Mouse (Mus musculus) megakaryocyte, embryonic 14.5 days (primary cell): Measurements from ENCODE around the gene Serpinb9c. TPM values are rescaled to one million over a fixed set of nuclear protein-coding genes. Genes with fewer than 3 reads are reported as not detected.
"Not testable (repeated sequence)": the region's sequence is repeated elsewhere in the genome, so short reads cannot be mapped to it uniquely, and the experiment has no call there.

Experiments used
- H3K27me3 ChIP-seq: replicated peaks from 2 replicates; pipeline ENCODE3; 2012; ENCODE audit warnings: inconsistent platforms
- H3K36me3 ChIP-seq: replicated peaks from 2 replicates; pipeline ENCODE3; 2012; ENCODE audit warnings: low read length, inconsistent platforms, mixed read lengths
- H3K4me1 ChIP-seq: 2 replicates; pipeline ENCODE4 v1.6.1; 2012; ENCODE audit warnings: inconsistent platforms
- H3K4me3 ChIP-seq: replicated peaks from 2 replicates; pipeline ENCODE3; 2012; ENCODE audit warnings: moderate library complexity, mild to moderate bottlenecking, inconsistent platforms
- H3K9me3 ChIP-seq: 2 replicates; pipeline ENCODE4 v1.6.1; 2012; ENCODE audit warnings: inconsistent platforms
- FLI1 ChIP-seq: IDR thresholded peaks from 2 replicates; pipeline ENCODE4 v1.6.1; 2012; ENCODE audit warnings: low read length, inconsistent platforms, mixed read lengths
- GATA1 ChIP-seq: IDR thresholded peaks from 3 replicates; pipeline ENCODE4 v1.6.1; 2012; ENCODE audit warnings: mixed read lengths, low read length, inconsistent platforms, borderline replicate concordance
- polyA plus RNA-seq: library from polyadenylated mRNA; stranded (reverse); fragments of >175 nt; gene quantifications from 2 replicates; pipeline ENCODE4 v1.2.3, GENCODE M21; 2012; ENCODE audit warnings: low replicate concordance; ENCODE audit not compliant: insufficient read depth

Serpinb9c gene
- polyA plus RNA-seq = not detected in 2 replicates

- no peaks in the 10 kb centered on the region for H3K36me3 ChIP-seq
- H3K4me3 ChIP-seq = no peak within 1 kb of the TSS
- peaks cover 3% of the 10 kb centered on the region for H3K27me3 ChIP-seq
- no peaks in the 10 kb centered on the region for H3K9me3 ChIP-seq
- H3K4me1 ChIP-seq = no peaks in the 10 kb centered on the region
- no peak for TF ChIP-seq FLI1
- TF ChIP-seq GATA1 = no peak
Observed at GRCm38 (mm10) chr13:33159642-33160041, at the start of gene Serpinb9c. Gene Serpinb9c (minus strand): TSS chr13:33159742.

GRCm38 (mm10) chr13:33199740-33200139, 40.2 kb upstream of the Serpinb9c start:
- H3K27me3 ChIP-seq = no peaks in the 10 kb centered on the region
- H3K36me3 ChIP-seq = no peaks in the 10 kb centered on the region
- H3K9me3 ChIP-seq = no peaks in the 10 kb centered on the region
- TF ChIP-seq GATA1 (no peak), FLI1 (no peak)
- no peak overlapping the region for H3K4me3 ChIP-seq
- H3K4me1 ChIP-seq = no peaks in the 10 kb centered on the region

DNA sequence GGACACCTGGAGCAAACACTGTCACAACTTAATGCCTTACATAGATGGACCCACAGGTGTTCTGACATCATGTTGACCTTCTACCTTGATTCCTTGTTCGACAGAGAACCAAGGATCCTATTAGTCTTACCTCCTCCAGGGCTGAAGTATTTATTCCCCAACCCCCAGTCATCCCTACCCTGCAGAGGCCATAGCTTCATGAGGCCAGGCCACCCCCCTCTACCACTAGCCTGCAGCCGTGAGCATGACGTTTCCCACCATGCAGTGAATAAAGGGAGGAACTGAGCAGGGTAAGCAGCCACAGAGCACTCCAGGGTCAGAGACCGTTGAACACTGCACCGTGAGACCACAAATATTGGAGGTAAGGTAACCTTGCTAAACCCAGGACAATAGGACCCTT, 33.1 kb upstream of the Serpinb9c start, which contains the start of gene Serpinb9d:
TSS of gene Serpinb9d (plus strand) at position 301 of the 400 bp plus-strand sequence.
- no peak within 1 kb of the TSS for H3K4me3 ChIP-seq

GRCm38 (mm10) chr13:33190486-33190885, 30.9 kb upstream of the Serpinb9c start:
- H3K36me3 ChIP-seq, H3K9me3 ChIP-seq, H3K4me3 ChIP-seq, H3K27me3 ChIP-seq, H3K4me1 ChIP-seq: not testable (repeated sequence)

More for the DNA sequence above, 33.1 kb upstream of the Serpinb9c start, which contains the start of gene Serpinb9d:
- TF ChIP-seq FLI1 = no peak
- no peak for TF ChIP-seq GATA1
- Histone ChIP-seq H3K4me1 (no peaks in the 10 kb centered on the region), H3K27me3 (peaks cover 1% of the 10 kb centered on the region), H3K9me3 (no peaks in the 10 kb centered on the region; the same call in 1 of the 2 replicates), H3K36me3 (no peaks in the 10 kb centered on the region)

- no peaks in the 10 kb centered on the region for H3K9me3 ChIP-seq
- no peak overlapping the region for H3K4me3 ChIP-seq
- no peak for TF ChIP-seq GATA1
- no peak for TF ChIP-seq FLI1
- peaks cover 2% of the 10 kb centered on the region for H3K27me3 ChIP-seq
- H3K4me1 ChIP-seq = no peaks in the 10 kb centered on the region
- no peaks in the 10 kb centered on the region for H3K36me3 ChIP-seq
Observed at GRCm38 (mm10) chr13:33141435-33141834, 18.1 kb downstream of the Serpinb9c start.

DNA sequence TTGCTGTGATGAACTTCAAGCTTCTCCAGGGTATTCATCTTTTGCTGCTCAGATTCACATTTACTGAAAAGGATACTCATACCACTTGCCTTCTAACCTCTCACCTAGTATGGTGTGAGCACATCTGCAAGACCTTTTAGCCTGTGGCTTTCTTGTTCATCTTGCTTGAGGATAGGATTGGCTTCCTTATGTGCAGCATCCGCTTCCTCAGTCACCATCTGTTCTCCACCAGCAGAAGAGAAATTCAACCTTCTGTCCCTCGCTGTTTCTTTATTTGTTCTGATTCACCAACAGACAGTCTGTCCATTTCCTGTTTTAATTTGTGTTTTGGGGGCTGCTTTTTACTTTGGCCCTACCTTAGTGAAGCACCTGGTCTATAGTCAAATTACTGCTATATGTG, 21.8 kb downstream of the Serpinb9c start:
- H3K4me3 ChIP-seq = no peak overlapping the region
- peaks cover 4% of the 10 kb centered on the region for H3K27me3 ChIP-seq
- H3K9me3 ChIP-seq = no peaks in the 10 kb centered on the region
- no peaks in the 10 kb centered on the region for H3K4me1 ChIP-seq
- H3K36me3 ChIP-seq = no peaks in the 10 kb centered on the region
- TF ChIP-seq FLI1 (no peak), GATA1 (no peak)

DNA sequence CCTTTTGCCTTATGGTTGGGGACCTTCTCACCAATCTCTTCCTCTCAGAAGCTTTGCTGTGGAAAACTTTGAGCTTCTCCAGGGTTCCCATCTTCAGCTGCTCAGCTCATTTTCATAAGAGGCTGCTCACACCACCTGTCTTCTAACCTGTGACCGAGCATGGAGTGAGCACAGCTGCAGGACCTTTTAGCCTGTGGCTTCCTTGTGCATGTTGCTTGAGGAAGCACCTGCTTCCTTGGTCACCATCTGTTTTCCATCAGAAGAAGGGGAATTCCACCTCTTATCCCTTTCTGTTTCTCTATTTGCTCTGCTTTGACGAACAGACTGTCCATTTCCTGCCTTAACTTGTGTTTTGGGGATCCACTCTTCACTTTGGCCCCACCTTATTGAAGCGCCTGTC, 46.5 kb downstream of the Serpinb9c start:
- H3K4me3 ChIP-seq = no peak overlapping the region
- H3K36me3 ChIP-seq = no peaks in the 10 kb centered on the region
- no peaks in the 10 kb centered on the region for H3K27me3 ChIP-seq
- peaks cover 9% of the 10 kb centered on the region; the same call in 1 of the 2 replicates for H3K9me3 ChIP-seq
- H3K4me1 ChIP-seq = peaks cover 3% of the 10 kb centered on the region; the same call in 1 of the 2 replicates
- TF ChIP-seq FLI1 (no peak), GATA1 (no peak)

DNA sequence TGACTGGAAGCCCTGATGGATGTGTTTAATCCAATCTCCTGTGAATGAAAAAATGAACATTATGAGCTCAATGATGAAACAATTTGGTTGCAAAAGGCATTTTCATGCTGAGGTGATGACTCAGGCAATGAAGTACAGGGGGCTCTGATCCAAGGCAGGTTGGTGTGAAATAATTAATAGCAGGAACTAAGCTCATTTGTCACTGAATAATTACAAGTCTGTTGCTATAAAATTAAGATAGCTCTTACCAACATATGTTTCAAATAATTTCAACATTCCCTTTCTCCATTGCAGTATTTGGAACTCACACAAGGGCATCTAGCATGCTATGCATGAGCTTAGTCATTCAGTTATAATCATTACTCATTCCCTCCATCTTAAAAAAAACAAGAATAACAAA, 53.9 kb downstream of the Serpinb9c start:
- Histone ChIP-seq H3K36me3 (no peaks in the 10 kb centered on the region), H3K27me3 (no peaks in the 10 kb centered on the region), H3K4me3 (no peak overlapping the region), H3K9me3 (peaks cover 9% of the 10 kb centered on the region; the same call in 1 of the 2 replicates), H3K4me1 (peaks cover 4% of the 10 kb centered on the region; the same call in 1 of the 2 replicates)
- TF ChIP-seq FLI1 (no peak), GATA1 (no peak)

Other genes with a start within 250 kb of the Serpinb9c start
- 0.19 TPM in 1 of 2 replicates, not detected in the other for gene Serpinb6b, start 194.5 kb downstream of the Serpinb9c start, polyA plus RNA-seq
- 0.55 TPM in 1 of 2 replicates, not detected in the other for gene Serpinb9, start 156.5 kb downstream of the Serpinb9c start, polyA plus RNA-seq
- 0.12 TPM in 1 of 2 replicates, not detected in the other for gene Serpinb9b, start 132.3 kb downstream of the Serpinb9c start, polyA plus RNA-seq
- not detected in 2 replicates for gene Serpinb1b, start 81.2 kb downstream of the Serpinb9c start, polyA plus RNA-seq
- not detected in 2 replicates for gene Serpinb9d, start 33.2 kb upstream of the Serpinb9c start, polyA plus RNA-seq
- gene Serpinb9e, start 89.9 kb upstream of the Serpinb9c start, polyA plus RNA-seq = not detected in 2 replicates
- gene Serpinb9f, start 164.3 kb upstream of the Serpinb9c start, polyA plus RNA-seq = not detected in 2 replicates
- not detected in 2 replicates for gene Gm11397, start 236.0 kb upstream of the Serpinb9c start, polyA plus RNA-seq